Mouse (Mus musculus): ENCODE results near the gene Cdrt4. TPM values are rescaled to one million over a fixed set of nuclear protein-coding genes. Genes with fewer than 3 reads are reported as not detected.
A peak's percentile ranks its signal among the peaks of the same experiment; 100 is the strongest.

The Cdrt4 gene
- polyA plus RNA-seq (2016; fragmentation: Nextera tagmentation; extraction: Ambion mirVana), result not detected in 2 replicates

DNA sequence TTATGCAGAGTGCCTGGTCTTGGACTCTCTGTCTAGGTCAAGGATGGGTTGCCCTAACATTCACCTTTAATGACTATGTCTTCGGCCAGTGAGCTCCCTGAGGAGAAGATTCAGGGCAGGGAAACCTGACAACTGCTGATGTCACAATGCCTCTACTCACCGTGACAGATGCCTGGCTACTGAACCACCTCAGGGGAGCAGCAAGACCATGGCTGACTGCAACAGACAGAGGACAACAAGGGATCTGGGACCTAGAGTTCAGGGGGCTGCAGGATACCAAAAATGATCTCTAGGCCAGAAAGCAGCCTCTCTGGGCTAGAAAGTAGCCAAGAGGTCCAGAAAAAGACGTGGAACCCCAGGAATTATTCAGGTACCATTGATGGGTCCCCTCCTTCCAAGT lies at the start of gene Cdrt4:
Cdrt4 (plus strand) TSS at position 182 of the 400 bp plus-strand sequence.
- 82% methylated on average over 3 of the region's 3 CpGs for WGBS
- DNase-seq (ENCODE audit: low spot score), result no peak
- Histone ChIP-seq H3K36me3 (no peaks in the 10 kb centered on the region), H3K9me3 (replicated peaks) (no peaks in the 10 kb centered on the region), H3K4me1 (no peaks in the 10 kb centered on the region), H3K4me3 (no peak within 1 kb of the TSS), H3K27me3 (ENCODE audit: low read depth, poor library complexity, severe bottlenecking) (no peaks in the 10 kb centered on the region), H3K27ac (no peak within 1 kb of the TSS)

DNA sequence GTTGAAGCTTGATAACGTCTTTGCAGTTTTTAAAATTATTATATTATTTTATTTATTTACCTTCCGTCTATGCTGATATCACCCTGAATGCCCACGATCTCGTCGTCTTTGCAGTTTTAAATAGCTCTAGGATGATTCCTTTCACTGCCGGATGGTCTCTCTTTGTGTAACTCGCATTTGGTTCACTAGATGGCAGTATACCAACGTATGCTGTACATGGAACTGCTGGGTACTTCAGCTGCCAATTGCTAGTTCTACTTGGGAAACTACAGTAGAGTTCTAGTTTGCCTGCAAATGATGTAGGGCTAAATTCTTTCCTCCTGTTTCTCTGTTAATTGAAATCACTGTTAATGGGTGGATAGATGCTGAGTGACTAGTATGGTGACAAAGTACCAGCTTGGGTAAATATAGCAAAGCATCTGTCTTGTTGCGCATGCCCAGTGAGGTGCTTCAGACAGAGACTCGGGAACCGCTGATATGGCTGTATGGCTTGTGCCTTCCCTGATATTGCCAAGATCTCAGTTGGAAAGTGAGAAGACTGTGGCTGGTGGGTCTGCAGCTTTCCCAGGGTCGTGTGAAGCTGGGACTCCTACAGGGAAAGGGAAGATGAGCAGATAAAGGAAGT lies 49.2 kb upstream of the Cdrt4 start:
- no peaks in the 10 kb centered on the region for H3K9me3 ChIP-seq (replicated peaks)
- no peak overlapping the region for H3K4me3 ChIP-seq
- no peak overlapping the region for H3K27ac ChIP-seq
- H3K4me1 ChIP-seq, result no peaks in the 10 kb centered on the region
- H3K27me3 ChIP-seq (ENCODE audit: low read depth, poor library complexity, severe bottlenecking), result no peaks in the 10 kb centered on the region
- H3K36me3 ChIP-seq, result peaks cover under 1% of the 10 kb centered on the region; the same call in 1 of the 2 replicates
- DNase-seq (ENCODE audit: low spot score), result no peak
- WGBS, result 45% methylated on average over 12 of the region's 12 CpGs

DNA sequence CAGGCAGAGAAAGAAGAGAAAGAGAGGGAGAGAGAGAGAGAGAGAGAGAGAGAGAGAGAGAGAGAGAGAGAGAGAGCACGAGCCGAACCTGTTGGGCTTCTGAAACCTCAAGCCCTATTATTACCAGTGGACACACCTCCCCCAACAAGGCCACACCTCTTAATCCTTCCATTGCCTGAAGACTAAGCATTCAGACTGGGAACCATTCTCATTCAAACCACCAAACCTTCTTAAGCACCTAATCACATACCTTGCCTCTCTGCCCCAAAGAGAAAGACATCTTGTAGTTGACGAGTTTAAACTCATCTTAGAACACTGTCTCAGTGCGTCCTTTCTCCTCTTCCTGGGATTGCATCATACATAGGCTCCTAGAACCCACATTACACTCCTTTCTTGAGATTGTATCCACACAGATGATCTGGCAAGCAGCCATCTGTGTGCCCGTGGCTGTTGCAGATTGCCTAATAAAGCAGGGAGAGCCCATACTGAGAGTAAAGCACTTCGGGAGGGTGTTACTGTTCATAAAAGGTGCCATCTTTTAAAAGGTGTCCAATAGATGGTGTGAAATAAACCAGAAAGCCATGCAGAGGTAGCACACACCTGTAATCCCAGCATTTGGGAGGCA lies 47.0 kb upstream of the Cdrt4 start:
- no peak overlapping the region for H3K4me3 ChIP-seq
- H3K27ac ChIP-seq, result no peak overlapping the region
- no peak for DNase-seq (ENCODE audit: low spot score)
- H3K36me3 ChIP-seq, result no peaks in the 10 kb centered on the region
- H3K4me1 ChIP-seq, result no peaks in the 10 kb centered on the region
- 82% methylated on average over 6 of the region's 6 CpGs for WGBS
- no peaks in the 10 kb centered on the region for H3K9me3 ChIP-seq (replicated peaks)
- no peaks in the 10 kb centered on the region for H3K27me3 ChIP-seq (ENCODE audit: low read depth, poor library complexity, severe bottlenecking)

DNA sequence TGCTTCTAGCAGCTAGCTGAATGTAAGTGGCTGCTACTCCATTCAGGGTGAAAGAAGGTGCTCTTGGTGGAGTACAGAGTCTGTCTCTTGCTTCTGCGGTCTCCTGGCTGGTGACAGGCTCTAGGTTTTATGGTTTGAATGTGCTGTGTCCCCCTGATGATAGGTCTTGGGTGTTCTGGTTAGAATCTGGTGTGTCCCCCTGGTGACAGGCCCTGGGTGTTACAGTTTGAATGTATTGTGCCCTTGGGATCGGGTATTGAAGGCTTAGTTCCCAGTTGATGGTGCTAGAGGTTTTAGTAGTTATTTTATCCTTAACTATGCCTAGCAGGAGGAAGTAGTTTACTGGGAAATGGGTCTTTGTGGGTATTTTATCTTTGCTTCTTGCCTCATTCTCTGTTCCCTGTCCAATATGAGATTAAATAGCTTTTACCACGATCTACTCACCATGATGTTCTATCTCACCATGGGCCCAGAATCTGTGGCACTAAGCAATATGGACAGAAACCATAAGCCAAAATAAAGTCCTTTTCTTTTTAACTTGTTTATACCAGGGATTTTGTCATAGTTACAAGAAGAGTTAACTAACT lies 41.2 kb upstream of the Cdrt4 start:
- Histone ChIP-seq H3K9me3 (replicated peaks) (no peaks in the 10 kb centered on the region), H3K27me3 (ENCODE audit: low read depth, poor library complexity, severe bottlenecking) (no peaks in the 10 kb centered on the region), H3K36me3 (no peaks in the 10 kb centered on the region), H3K4me1 (no peaks in the 10 kb centered on the region), H3K4me3 (no peak overlapping the region), H3K27ac (no peak overlapping the region)
- WGBS, result 69% methylated on average over 3 of the region's 3 CpGs
- DNase-seq (ENCODE audit: low spot score), result no peak

DNA sequence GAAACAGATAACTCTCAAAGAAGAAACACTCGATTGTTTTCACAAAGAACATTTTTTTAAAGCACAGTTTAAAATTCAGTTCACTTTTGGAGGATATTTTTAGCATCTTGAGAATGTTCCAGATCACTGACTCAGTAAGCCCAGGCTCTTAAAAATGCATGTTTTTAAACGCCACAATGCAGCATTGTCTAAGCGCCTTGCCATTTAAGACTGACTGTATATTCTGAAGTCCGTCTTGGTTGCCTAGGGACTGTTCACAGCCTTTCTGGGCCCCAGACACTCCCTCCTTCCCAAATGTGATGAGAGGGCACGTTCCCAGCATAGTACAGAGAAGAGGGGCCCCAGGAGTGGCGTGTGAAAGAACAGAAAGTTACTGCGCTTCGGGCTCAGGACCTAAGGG lies 39.6 kb upstream of the Cdrt4 start:
- Histone ChIP-seq H3K9me3 (replicated peaks) (no peaks in the 10 kb centered on the region), H3K4me3 (no peak overlapping the region), H3K4me1 (no peaks in the 10 kb centered on the region), H3K36me3 (no peaks in the 10 kb centered on the region), H3K27me3 (ENCODE audit: low read depth, poor library complexity, severe bottlenecking) (no peaks in the 10 kb centered on the region), H3K27ac (no peak overlapping the region)
- WGBS, result 85% methylated on average over 8 of the region's 8 CpGs
- no peak for DNase-seq (ENCODE audit: low spot score)

DNA sequence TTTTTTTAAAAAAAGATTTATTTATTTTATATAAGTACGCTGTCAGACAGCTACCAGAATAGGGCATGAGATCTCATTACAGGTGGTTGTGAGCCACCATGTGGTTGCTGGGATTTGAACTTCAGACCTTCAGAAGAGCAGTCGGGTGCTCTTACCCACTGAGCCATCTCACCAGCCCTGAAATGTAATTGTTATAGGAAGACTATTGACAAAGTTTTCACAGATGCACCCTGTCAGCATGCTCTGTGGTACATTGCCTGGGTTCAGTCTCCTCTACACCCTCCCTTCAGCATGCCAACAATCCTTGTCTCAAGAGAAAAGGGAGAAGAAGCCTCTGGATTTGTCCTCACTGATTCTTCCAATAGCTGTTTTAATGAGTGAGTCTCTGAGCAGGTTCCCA lies 37.9 kb upstream of the Cdrt4 start:
- Histone ChIP-seq H3K27ac (no peak overlapping the region), H3K27me3 (ENCODE audit: low read depth, poor library complexity, severe bottlenecking) (no peaks in the 10 kb centered on the region), H3K4me1 (no peaks in the 10 kb centered on the region), H3K9me3 (replicated peaks) (no peaks in the 10 kb centered on the region), H3K4me3 (no peak overlapping the region), H3K36me3 (no peaks in the 10 kb centered on the region)
- no peak for DNase-seq (ENCODE audit: low spot score)
- WGBS, result 90% methylated on average over 2 of the region's 2 CpGs

DNA sequence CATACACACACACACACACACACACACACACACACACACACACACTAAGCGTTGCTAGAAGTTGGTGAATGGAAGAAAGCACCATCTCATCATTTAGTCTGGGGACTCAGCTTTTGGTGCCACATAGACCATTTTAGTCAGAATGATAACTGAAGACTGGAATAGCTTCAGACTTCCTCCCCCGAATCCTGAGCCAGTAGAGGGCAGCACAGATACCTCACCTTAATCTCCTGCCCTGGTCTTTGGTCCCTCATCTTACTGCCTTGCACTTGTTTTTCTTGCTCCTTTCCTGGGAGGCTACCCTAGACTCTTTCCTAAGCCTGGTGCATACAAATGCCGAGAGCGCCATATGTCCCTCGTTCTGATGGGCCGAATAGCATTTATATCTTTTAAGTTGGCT lies 36.5 kb upstream of the Cdrt4 start:
- no peaks in the 10 kb centered on the region for H3K9me3 ChIP-seq (replicated peaks)
- H3K36me3 ChIP-seq, result no peaks in the 10 kb centered on the region
- H3K4me1 ChIP-seq, result no peaks in the 10 kb centered on the region
- H3K4me3 ChIP-seq, result no peak overlapping the region
- H3K27ac ChIP-seq, result no peak overlapping the region
- no peaks in the 10 kb centered on the region for H3K27me3 ChIP-seq (ENCODE audit: low read depth, poor library complexity, severe bottlenecking)
- DNase-seq (ENCODE audit: low spot score), result no peak
- 68% methylated on average over 6 of the region's 6 CpGs for WGBS

DNA sequence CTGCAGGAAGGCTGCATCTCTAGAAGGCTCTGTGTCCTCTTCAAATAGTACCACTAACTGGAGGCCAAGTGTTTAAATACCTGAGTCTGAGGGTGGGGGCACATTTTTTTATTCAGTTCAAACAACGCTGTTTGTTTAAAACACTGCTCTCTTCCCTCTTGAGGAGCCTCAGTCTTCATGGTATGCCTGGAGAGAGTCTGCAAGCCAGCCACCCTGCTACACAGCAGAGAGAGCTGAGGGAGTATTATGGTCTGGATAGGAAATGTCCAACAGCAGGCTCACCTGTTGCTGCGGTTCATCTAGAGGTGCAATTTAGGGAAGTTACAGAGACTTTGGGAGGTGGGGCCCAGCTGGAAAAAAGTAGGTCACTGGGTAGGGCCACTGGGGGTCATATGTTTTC lies 35.5 kb upstream of the Cdrt4 start:
- peaks cover 5% of the 10 kb centered on the region for H3K4me1 ChIP-seq
- no peaks in the 10 kb centered on the region for H3K27me3 ChIP-seq (ENCODE audit: low read depth, poor library complexity, severe bottlenecking)
- DNase-seq (ENCODE audit: low spot score), result no peak
- WGBS, result 86% methylated on average over 2 of the region's 2 CpGs
- H3K9me3 ChIP-seq (replicated peaks), result no peaks in the 10 kb centered on the region
- no peaks in the 10 kb centered on the region for H3K36me3 ChIP-seq
- H3K4me3 ChIP-seq, result no peak overlapping the region
- H3K27ac ChIP-seq, result no peak overlapping the region

DNA sequence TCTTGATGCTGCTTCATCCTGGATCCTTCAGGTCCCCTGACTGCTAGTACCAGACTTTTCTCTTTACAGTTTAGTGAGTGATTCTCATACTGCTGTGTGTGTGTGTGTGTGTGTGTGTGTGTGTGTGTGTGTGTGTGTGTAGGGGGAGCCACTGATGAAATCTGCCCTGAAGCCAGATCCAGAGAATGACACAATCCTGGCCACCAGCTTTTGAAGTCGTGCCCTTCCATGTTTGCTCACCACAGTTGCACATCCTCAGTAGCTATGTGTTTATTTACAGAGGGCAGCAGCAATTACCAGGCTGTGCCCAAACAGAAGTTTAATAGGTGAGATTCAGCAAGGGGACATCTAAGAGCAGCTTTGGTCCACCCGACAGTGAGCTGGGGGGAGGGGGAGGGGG lies 34.2 kb upstream of the Cdrt4 start:
- Histone ChIP-seq H3K36me3 (no peaks in the 10 kb centered on the region), H3K9me3 (replicated peaks) (no peaks in the 10 kb centered on the region), H3K4me1 (peaks cover 17% of the 10 kb centered on the region), H3K27me3 (ENCODE audit: low read depth, poor library complexity, severe bottlenecking) (no peaks in the 10 kb centered on the region), H3K27ac (no peak overlapping the region), H3K4me3 (no peak overlapping the region)
- WGBS, result 23% methylated on average over 2 of the region's 2 CpGs
- no peak for DNase-seq (ENCODE audit: low spot score)

DNA sequence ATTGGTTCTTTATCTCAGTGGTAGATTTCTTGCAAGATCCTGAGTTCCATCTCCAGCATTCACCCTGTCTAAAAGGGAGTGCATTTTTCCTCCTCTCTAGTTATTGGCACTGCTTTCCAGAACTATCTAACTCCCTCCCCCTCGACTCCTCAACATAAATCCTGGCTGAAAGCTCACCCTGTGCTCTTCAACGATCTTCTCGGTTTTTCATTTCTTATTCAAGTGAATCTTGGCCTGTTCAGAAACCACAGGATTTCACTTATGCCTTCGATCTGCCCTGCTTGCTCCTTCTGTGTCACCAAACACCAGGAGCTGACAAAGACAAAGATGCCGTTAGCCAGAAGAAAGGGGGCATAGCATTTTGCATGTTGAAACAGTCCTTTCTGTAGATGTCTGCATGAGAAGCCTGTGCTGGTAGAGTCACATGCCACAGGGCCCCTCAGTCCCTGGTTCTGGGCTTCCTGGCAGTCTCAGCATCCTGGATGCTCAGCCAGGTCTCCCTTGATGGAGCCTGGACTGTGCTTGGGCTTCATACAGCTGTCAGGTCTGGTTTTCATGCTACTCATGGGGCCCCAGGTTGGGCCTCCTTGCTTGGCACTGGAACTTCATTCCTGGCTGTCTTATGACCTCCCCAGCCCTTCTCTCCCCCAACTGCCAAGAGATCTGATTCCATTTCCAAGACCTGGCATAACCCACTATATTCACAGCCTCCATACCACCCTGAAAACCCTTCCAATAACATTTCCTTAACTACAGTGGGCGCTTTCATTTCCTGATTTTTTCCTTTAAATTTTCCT lies 30.8 kb upstream of the Cdrt4 start:
- Histone ChIP-seq H3K27me3 (ENCODE audit: low read depth, poor library complexity, severe bottlenecking) (no peaks in the 10 kb centered on the region), H3K9me3 (replicated peaks) (no peaks in the 10 kb centered on the region), H3K36me3 (no peaks in the 10 kb centered on the region), H3K27ac (peak overlapping the region; percentile 85; the same call in 1 of the 2 replicates), H3K4me3 (peak overlapping the region; percentile 40; the same call in 1 of the 2 replicates), H3K4me1 (peaks cover 23% of the 10 kb centered on the region)
- DNase-seq (ENCODE audit: low spot score), result no peak
- WGBS, result 80% methylated on average over 6 of the region's 6 CpGs

DNA sequence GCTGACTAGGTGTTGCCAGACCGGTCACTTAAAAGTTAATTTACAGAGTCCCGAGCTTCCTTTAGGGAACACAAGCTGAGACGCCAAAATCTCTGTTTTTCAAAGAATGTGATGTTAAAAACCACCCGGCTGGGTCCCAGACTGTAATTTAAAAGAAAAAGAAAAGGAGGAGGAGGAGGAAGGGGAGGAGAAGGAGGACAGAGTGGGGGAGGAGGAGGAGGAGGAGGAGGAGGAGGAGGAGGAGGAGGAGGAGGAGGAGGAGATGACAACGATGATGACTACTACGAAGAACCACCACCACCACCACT lies 30.3 kb upstream of the Cdrt4 start:
- H3K4me3 ChIP-seq, result peak overlapping the region; percentile 40
- no peaks in the 10 kb centered on the region for H3K27me3 ChIP-seq (ENCODE audit: low read depth, poor library complexity, severe bottlenecking)
- H3K9me3 ChIP-seq (replicated peaks), result no peaks in the 10 kb centered on the region
- H3K4me1 ChIP-seq, result peaks cover 23% of the 10 kb centered on the region
- H3K36me3 ChIP-seq, result no peaks in the 10 kb centered on the region
- H3K27ac ChIP-seq, result peak overlapping the region; percentile 85
- no peak for DNase-seq (ENCODE audit: low spot score)
- 21% methylated on average over 6 of the region's 6 CpGs for WGBS

DNA sequence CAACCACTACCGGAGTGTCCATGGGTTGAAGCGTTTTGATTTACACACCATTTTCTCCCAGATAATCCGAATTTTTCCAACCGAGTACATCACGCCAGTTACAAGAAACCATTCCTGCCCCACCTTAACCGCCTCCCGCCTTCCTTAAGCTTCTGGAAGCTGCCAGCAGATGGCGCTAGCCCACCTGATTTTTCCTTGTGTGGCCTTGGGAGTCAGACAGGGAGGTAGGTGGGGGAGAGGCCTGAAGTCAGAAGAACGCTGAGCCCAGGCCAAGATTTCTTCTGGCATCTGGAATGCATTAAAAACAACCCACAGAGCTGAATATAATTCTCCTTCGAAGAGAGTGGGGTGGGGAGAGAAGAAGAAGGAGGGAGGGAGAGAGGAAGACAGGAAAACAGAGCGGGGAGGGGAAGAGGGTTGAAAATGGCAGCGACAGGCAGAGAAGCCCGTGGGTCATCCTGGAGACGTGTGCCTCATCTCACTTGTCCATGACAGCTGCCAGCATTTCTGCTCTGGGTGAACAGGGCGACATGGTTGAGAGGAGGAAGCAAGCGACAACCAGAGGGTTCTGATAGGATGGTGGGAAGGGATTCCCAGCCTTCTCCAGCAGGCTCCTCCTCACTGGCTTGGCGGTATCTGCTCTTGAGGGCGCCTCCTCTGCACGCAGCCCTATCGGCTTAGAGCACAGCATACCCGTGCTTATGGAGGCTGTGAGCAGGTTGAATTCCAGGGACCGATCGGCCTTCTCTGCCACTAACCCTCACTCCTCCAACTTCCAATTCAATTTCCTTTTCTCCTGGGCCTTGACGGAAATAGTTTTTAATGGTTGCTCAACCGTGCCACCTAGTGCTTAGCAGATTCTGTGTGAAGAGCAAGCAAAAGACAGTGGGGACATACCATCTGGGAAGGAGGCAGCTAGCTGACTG lies 29.7 kb upstream of the Cdrt4 start:
- H3K27ac ChIP-seq, result peak overlapping the region; percentile 85
- H3K27me3 ChIP-seq (ENCODE audit: low read depth, poor library complexity, severe bottlenecking), result no peaks in the 10 kb centered on the region
- no peaks in the 10 kb centered on the region for H3K9me3 ChIP-seq (replicated peaks)
- no peaks in the 10 kb centered on the region for H3K36me3 ChIP-seq
- DNase-seq (ENCODE audit: low spot score), result peak; percentile 99
- peaks cover 23% of the 10 kb centered on the region for H3K4me1 ChIP-seq
- 21% methylated on average over 25 of the region's 25 CpGs for WGBS
- peak overlapping the region; percentile 40 for H3K4me3 ChIP-seq

All from limb, embryonic 10.5 days (tissue).